Mouse (Mus musculus): ENCODE measurements around the gene Ttyh2. TPM values are rescaled to one million over a fixed set of nuclear protein-coding genes. Genes with fewer than 3 reads are reported as not detected.

The Ttyh2 gene
- polyA plus RNA-seq, 1 experiment from 2014 or later = 20.4 TPM

GRCm38 (mm10) chr11:114684627-114685373 is 9.6 kb downstream of the Ttyh2 start:
- H3K4me1 ChIP-seq (ENCODE audit: insufficient read depth, low read length) = peaks cover 32% of the 10 kb centered on the region
- ATAC-seq (ENCODE audit: low FRiP score, low TSS enrichment) = peak; percentile 36
- H3K36me3 ChIP-seq (ENCODE audit: insufficient read depth, low read length) = 0 out of 2 replicates have a peak, but pooled peaks cover 2% of the 10 kb centered on the region
- H3K4me3 ChIP-seq (ENCODE audit: low read length) = no peak overlapping the region
- H3K9ac ChIP-seq (replicated peaks; ENCODE audit: low read length) = no peak overlapping the region
- H3K27ac ChIP-seq (ENCODE audit: low read length) = no peak overlapping the region
- H3K9me3 ChIP-seq (ENCODE audit: low read length) = no peaks in the 10 kb centered on the region
- H3K4me2 ChIP-seq (replicated peaks; ENCODE audit: low read depth, low read length) = no peak overlapping the region
- WGBS = 67% methylated on average over 14 of the region's 14 CpGs
- H3K27me3 ChIP-seq (ENCODE audit: insufficient read depth, low read length) = no peaks in the 10 kb centered on the region

GRCm38 (mm10) chr11:114685526-114686040 is 10.4 kb downstream of the Ttyh2 start:
- no peak for ATAC-seq (ENCODE audit: low FRiP score, low TSS enrichment)
- H3K9me3 ChIP-seq (ENCODE audit: low read length) = no peaks in the 10 kb centered on the region
- H3K4me3 ChIP-seq (ENCODE audit: low read length) = no peak overlapping the region
- no peak overlapping the region for H3K27ac ChIP-seq (ENCODE audit: low read length)
- H3K4me2 ChIP-seq (replicated peaks; ENCODE audit: low read depth, low read length) = no peak overlapping the region
- WGBS = 82% methylated on average over 9 of the region's 9 CpGs
- peaks cover 24% of the 10 kb centered on the region for H3K4me1 ChIP-seq (ENCODE audit: insufficient read depth, low read length)
- peaks cover 9% of the 10 kb centered on the region; the same call in 1 of the 2 replicates for H3K36me3 ChIP-seq (ENCODE audit: insufficient read depth, low read length)
- H3K9ac ChIP-seq (replicated peaks; ENCODE audit: low read length) = no peak overlapping the region
- H3K27me3 ChIP-seq (ENCODE audit: insufficient read depth, low read length) = no peaks in the 10 kb centered on the region

GRCm38 (mm10) chr11:114686221-114686959 is 11.2 kb downstream of the Ttyh2 start:
- WGBS = 89% methylated on average over 16 of the region's 16 CpGs

GRCm38 (mm10) chr11:114687574-114688188 is 12.4 kb downstream of the Ttyh2 start:
- peak overlapping the region; percentile 58; the same call in 1 of the 2 replicates for H3K27ac ChIP-seq (ENCODE audit: low read length)
- no peak; the same call in 1 of the 2 replicates for ATAC-seq (ENCODE audit: low FRiP score, low TSS enrichment)

More at GRCm38 (mm10) chr11:114686221-114686959, 11.2 kb downstream of the Ttyh2 start:
- Histone ChIP-seq H3K27me3 (ENCODE audit: insufficient read depth, low read length) (no peaks in the 10 kb centered on the region), H3K27ac (ENCODE audit: low read length) (no peak overlapping the region), H3K4me3 (ENCODE audit: low read length) (no peak overlapping the region), H3K36me3 (ENCODE audit: insufficient read depth, low read length) (peaks cover 9% of the 10 kb centered on the region; the same call in 1 of the 2 replicates), H3K4me1 (ENCODE audit: insufficient read depth, low read length) (peaks cover 17% of the 10 kb centered on the region), H3K9ac (replicated peaks; ENCODE audit: low read length) (no peak overlapping the region), H3K9me3 (ENCODE audit: low read length) (no peaks in the 10 kb centered on the region), H3K4me2 (replicated peaks; ENCODE audit: low read depth, low read length) (no peak overlapping the region)
- ATAC-seq (ENCODE audit: low FRiP score, low TSS enrichment) = no peak

GRCm38 (mm10) chr11:114688729-114689128 is 13.5 kb downstream of the Ttyh2 start:
- no peak for ATAC-seq (ENCODE audit: low FRiP score, low TSS enrichment)
- H3K27me3 ChIP-seq (ENCODE audit: insufficient read depth, low read length) = no peaks in the 10 kb centered on the region
- 88% methylated on average over 2 of the region's 3 CpGs for WGBS
- H3K4me1 ChIP-seq (ENCODE audit: insufficient read depth, low read length) = peaks cover 21% of the 10 kb centered on the region
- H3K36me3 ChIP-seq (ENCODE audit: insufficient read depth, low read length) = peaks cover 9% of the 10 kb centered on the region; the same call in 1 of the 2 replicates
- no peak overlapping the region for H3K9ac ChIP-seq (replicated peaks; ENCODE audit: low read length)
- H3K27ac ChIP-seq (ENCODE audit: low read length) = no peak overlapping the region
- no peak overlapping the region for H3K4me3 ChIP-seq (ENCODE audit: low read length)
- no peaks in the 10 kb centered on the region for H3K9me3 ChIP-seq (ENCODE audit: low read length)
- no peak overlapping the region for H3K4me2 ChIP-seq (replicated peaks; ENCODE audit: low read depth, low read length)

More at GRCm38 (mm10) chr11:114687574-114688188, 12.4 kb downstream of the Ttyh2 start:
- H3K9ac ChIP-seq (replicated peaks; ENCODE audit: low read length) = no peak overlapping the region
- no peak overlapping the region for H3K4me3 ChIP-seq (ENCODE audit: low read length)
- WGBS = 20% methylated on average over 9 of the region's 10 CpGs
- peaks cover 20% of the 10 kb centered on the region for H3K4me1 ChIP-seq (ENCODE audit: insufficient read depth, low read length)
- no peaks in the 10 kb centered on the region for H3K9me3 ChIP-seq (ENCODE audit: low read length)
- H3K27me3 ChIP-seq (ENCODE audit: insufficient read depth, low read length) = no peaks in the 10 kb centered on the region
- H3K4me2 ChIP-seq (replicated peaks; ENCODE audit: low read depth, low read length) = no peak overlapping the region
- peaks cover 9% of the 10 kb centered on the region; the same call in 1 of the 2 replicates for H3K36me3 ChIP-seq (ENCODE audit: insufficient read depth, low read length)

GRCm38 (mm10) chr11:114690192-114690591 is 15.0 kb downstream of the Ttyh2 start:
- H3K9me3 ChIP-seq (ENCODE audit: low read length) = no peaks in the 10 kb centered on the region

GRCm38 (mm10) chr11:114691454-114692182 is 16.4 kb downstream of the Ttyh2 start:
- H3K9me3 ChIP-seq (ENCODE audit: low read length) = no peaks in the 10 kb centered on the region
- no peak overlapping the region for H3K27ac ChIP-seq (ENCODE audit: low read length)
- H3K9ac ChIP-seq (replicated peaks; ENCODE audit: low read length) = no peak overlapping the region
- no peak overlapping the region for H3K4me2 ChIP-seq (replicated peaks; ENCODE audit: low read depth, low read length)
- H3K4me3 ChIP-seq (ENCODE audit: low read length) = no peak overlapping the region
- peaks cover 10% of the 10 kb centered on the region; the same call in 1 of the 2 replicates for H3K4me1 ChIP-seq (ENCODE audit: insufficient read depth, low read length)
- H3K27me3 ChIP-seq (ENCODE audit: insufficient read depth, low read length) = no peaks in the 10 kb centered on the region
- WGBS = 55% methylated on average over 6 of the region's 6 CpGs
- no peak for ATAC-seq (ENCODE audit: low FRiP score, low TSS enrichment)
- peaks cover 9% of the 10 kb centered on the region; the same call in 1 of the 2 replicates for H3K36me3 ChIP-seq (ENCODE audit: insufficient read depth, low read length)

More at GRCm38 (mm10) chr11:114690192-114690591, 15.0 kb downstream of the Ttyh2 start:
- Histone ChIP-seq H3K36me3 (ENCODE audit: insufficient read depth, low read length) (peaks cover 9% of the 10 kb centered on the region; the same call in 1 of the 2 replicates), H3K4me2 (replicated peaks; ENCODE audit: low read depth, low read length) (no peak overlapping the region), H3K27ac (ENCODE audit: low read length) (no peak overlapping the region), H3K9ac (replicated peaks; ENCODE audit: low read length) (no peak overlapping the region), H3K4me1 (ENCODE audit: insufficient read depth, low read length) (peaks cover 10% of the 10 kb centered on the region; the same call in 1 of the 2 replicates), H3K27me3 (ENCODE audit: insufficient read depth, low read length) (no peaks in the 10 kb centered on the region), H3K4me3 (ENCODE audit: low read length) (no peak overlapping the region)
- ATAC-seq (ENCODE audit: low FRiP score, low TSS enrichment) = no peak
- 90% methylated on average over 15 of the region's 15 CpGs for WGBS

GRCm38 (mm10) chr11:114692601-114693000 is 17.4 kb downstream of the Ttyh2 start:
- Histone ChIP-seq H3K36me3 (ENCODE audit: insufficient read depth, low read length) (peaks cover 12% of the 10 kb centered on the region; the same call in 1 of the 2 replicates), H3K4me3 (ENCODE audit: low read length) (no peak overlapping the region)
- WGBS = 38% methylated on average over 7 of the region's 7 CpGs

GRCm38 (mm10) chr11:114693456-114693855 is 18.2 kb downstream of the Ttyh2 start:
- no peaks in the 10 kb centered on the region for H3K27me3 ChIP-seq (ENCODE audit: insufficient read depth, low read length)
- 0 out of 2 replicates have a peak, but pooled peaks cover 4% of the 10 kb centered on the region for H3K4me1 ChIP-seq (ENCODE audit: insufficient read depth, low read length)
- H3K4me2 ChIP-seq (replicated peaks; ENCODE audit: low read depth, low read length) = no peak overlapping the region
- no peak overlapping the region for H3K27ac ChIP-seq (ENCODE audit: low read length)
- WGBS = 89% methylated on average over 6 of the region's 6 CpGs
- no peak for ATAC-seq (ENCODE audit: low FRiP score, low TSS enrichment)
- no peak overlapping the region for H3K4me3 ChIP-seq (ENCODE audit: low read length)
- H3K9me3 ChIP-seq (ENCODE audit: low read length) = no peaks in the 10 kb centered on the region
- peaks cover 12% of the 10 kb centered on the region; the same call in 1 of the 2 replicates for H3K36me3 ChIP-seq (ENCODE audit: insufficient read depth, low read length)
- no peak overlapping the region for H3K9ac ChIP-seq (replicated peaks; ENCODE audit: low read length)

More at GRCm38 (mm10) chr11:114692601-114693000, 17.4 kb downstream of the Ttyh2 start:
- no peak for ATAC-seq (ENCODE audit: low FRiP score, low TSS enrichment)
- Histone ChIP-seq H3K4me2 (replicated peaks; ENCODE audit: low read depth, low read length) (no peak overlapping the region), H3K4me1 (ENCODE audit: insufficient read depth, low read length) (peaks cover 10% of the 10 kb centered on the region; the same call in 1 of the 2 replicates), H3K9ac (replicated peaks; ENCODE audit: low read length) (no peak overlapping the region), H3K27ac (ENCODE audit: low read length) (no peak overlapping the region), H3K9me3 (ENCODE audit: low read length) (no peaks in the 10 kb centered on the region), H3K27me3 (ENCODE audit: insufficient read depth, low read length) (no peaks in the 10 kb centered on the region)
